Mouse (Mus musculus): ENCODE results near the gene Atp11b. TPM values are rescaled to one million over a fixed set of nuclear protein-coding genes. Genes with fewer than 3 reads are reported as not detected.

Gene Atp11b
- polyA plus RNA-seq, 1 experiment from 2014 or later: 32.1 TPM

Other genes with a start within 250 kb of the Atp11b start
- gene Dcun1d1, start 183.3 kb downstream of the Atp11b start, polyA plus RNA-seq (2016; fragmentation: Nextera tagmentation; extraction: Ambion mirVana): 80.5 and 82.6 TPM in 2 replicates
- 50.7 and 54.2 TPM in 2 replicates for gene Mccc1, start 246.6 kb downstream of the Atp11b start, polyA plus RNA-seq (2016; fragmentation: Nextera tagmentation; extraction: Ambion mirVana)